Mouse (Mus musculus) skeletal muscle tissue, adult 2 months (tissue): ENCODE measurements at regions not wholly inside any gene's neighbourhood (a gene's known extent, or its start where the extent isn't known, plus 50 kb on each side); places are given as distances from the start of the nearest gene placed in this dataset.
"Not testable (repeated sequence)": the region's sequence is repeated elsewhere in the genome, so short reads cannot be mapped to it uniquely, and the experiment has no call there.

ENCODE experiments used
- DNase-seq: peaks from one replicate; pipeline ENCODE4 v3.0.0-alpha.2; 2012; ENCODE audit warnings: low read depth, low spot score

- DNase-seq, result peak; percentile 73
These were observed 199.4 kb downstream of the Antxr2 start for GRCm38 (mm10) chr5:97831421-97831820.

- DNase-seq, result no peak
These were observed 213.4 kb downstream of the Antxr2 start for GRCm38 (mm10) chr5:97817485-97817884.

- no peak for DNase-seq
These were observed 215.5 kb downstream of the Antxr2 start for GRCm38 (mm10) chr5:97815357-97815756.

- no peak for DNase-seq
These were observed 216.1 kb downstream of the Antxr2 start for GRCm38 (mm10) chr5:97814700-97815099.

GRCm38 (mm10) chr5:97812611-97813350 is 218.1 kb downstream of the Antxr2 start:
- DNase-seq, result no peak

GRCm38 (mm10) chr5:97809007-97809406 is 221.8 kb downstream of the Antxr2 start:
- peak; percentile 83 for DNase-seq

- peak; percentile 76 for DNase-seq
These were observed 223.7 kb downstream of the Antxr2 start for GRCm38 (mm10) chr5:97807171-97807570.

- no peak for DNase-seq
These were observed 224.1 kb downstream of the Antxr2 start for GRCm38 (mm10) chr5:97806754-97807153.

GRCm38 (mm10) chr5:97800017-97800416 is 230.8 kb downstream of the Antxr2 start:
- no peak for DNase-seq

- no peak for DNase-seq
These were observed 242.7 kb downstream of the Antxr2 start for GRCm38 (mm10) chr5:97788175-97788574.

GRCm38 (mm10) chr5:97787001-97787400 is 243.8 kb downstream of the Antxr2 start:
- DNase-seq, result no peak

GRCm38 (mm10) chr5:97775100-97775499 is 255.7 kb downstream of the Antxr2 start:
- not testable (repeated sequence) for DNase-seq

GRCm38 (mm10) chr5:97773451-97773850 is 257.4 kb downstream of the Antxr2 start:
- DNase-seq, result not testable (repeated sequence)

GRCm38 (mm10) chr5:97737339-97737738 is 280.5 kb upstream of the Gk2 start:
- no peak for DNase-seq

GRCm38 (mm10) chr5:97730920-97731319 is 274.1 kb upstream of the Gk2 start:
- peak; percentile 9 for DNase-seq

GRCm38 (mm10) chr5:97719364-97719763 is 262.5 kb upstream of the Gk2 start:
- not testable (repeated sequence) for DNase-seq

GRCm38 (mm10) chr5:97705270-97705669 is 248.4 kb upstream of the Gk2 start:
- no peak for DNase-seq

GRCm38 (mm10) chr5:97700507-97700906 is 243.7 kb upstream of the Gk2 start:
- DNase-seq, result peak; percentile 49

GRCm38 (mm10) chr5:97697581-97698134 is 240.8 kb upstream of the Gk2 start:
- peak; percentile 89 for DNase-seq

- DNase-seq, result peak; percentile 75
These were observed 236.6 kb upstream of the Gk2 start for GRCm38 (mm10) chr5:97693333-97693940.

- DNase-seq, result no peak
These were observed 228.6 kb upstream of the Gk2 start for GRCm38 (mm10) chr5:97685443-97685842.

GRCm38 (mm10) chr5:97684592-97685258 is 227.9 kb upstream of the Gk2 start:
- DNase-seq, result no peak
